Mouse (Mus musculus) retina, adult 2 months (tissue): ENCODE data around the gene Tbc1d22a.
A peak's percentile ranks its signal among the peaks of the same experiment; 100 is the strongest.
"Not testable (repeated sequence)": the region's sequence is repeated elsewhere in the genome, so short reads cannot be mapped to it uniquely, and the experiment has no call there.

Experiments
- DNase-seq: peaks from one replicate; pipeline ENCODE4 v3.0.0-alpha.2; 2012; ENCODE audit warnings: low read depth, low spot score

Tbc1d22a gene

GRCm38 (mm10) chr15:86213753-86214548 lies at the start of gene Tbc1d22a:
Gene Tbc1d22a (plus strand): TSS chr15:86214459.
- DNase-seq, result peak; percentile 87

GRCm38 (mm10) chr15:86164718-86165345 lies 49.4 kb upstream of the Tbc1d22a start:
- no peak for DNase-seq

GRCm38 (mm10) chr15:86165811-86166590 lies 48.3 kb upstream of the Tbc1d22a start:
- no peak for DNase-seq

GRCm38 (mm10) chr15:86167032-86167655 lies 47.1 kb upstream of the Tbc1d22a start:
- no peak for DNase-seq

GRCm38 (mm10) chr15:86167787-86168504 lies 46.3 kb upstream of the Tbc1d22a start:
- DNase-seq, result no peak

GRCm38 (mm10) chr15:86168505-86168867 lies 45.8 kb upstream of the Tbc1d22a start:
- no peak for DNase-seq

GRCm38 (mm10) chr15:86168941-86169816 lies 45.1 kb upstream of the Tbc1d22a start:
- no peak for DNase-seq

- no peak for DNase-seq
These were observed 44.5 kb upstream of the Tbc1d22a start for GRCm38 (mm10) chr15:86169817-86170110.

- DNase-seq, result no peak
These were observed 42.9 kb upstream of the Tbc1d22a start for GRCm38 (mm10) chr15:86171316-86171715.

GRCm38 (mm10) chr15:86172124-86172523 lies 42.1 kb upstream of the Tbc1d22a start:
- DNase-seq, result no peak

- no peak for DNase-seq
These were observed 41.7 kb upstream of the Tbc1d22a start for GRCm38 (mm10) chr15:86172526-86172925.

- no peak for DNase-seq
These were observed 40.9 kb upstream of the Tbc1d22a start for GRCm38 (mm10) chr15:86173136-86173985.

GRCm38 (mm10) chr15:86175253-86176050 lies 38.8 kb upstream of the Tbc1d22a start:
- DNase-seq, result no peak

GRCm38 (mm10) chr15:86176166-86176565 lies 38.1 kb upstream of the Tbc1d22a start:
- no peak for DNase-seq

GRCm38 (mm10) chr15:86176771-86177702 lies 37.2 kb upstream of the Tbc1d22a start:
- no peak for DNase-seq

- not testable (repeated sequence) for DNase-seq
These were observed 36.5 kb upstream of the Tbc1d22a start for GRCm38 (mm10) chr15:86177703-86178251.

GRCm38 (mm10) chr15:86178594-86178993 lies 35.7 kb upstream of the Tbc1d22a start:
- DNase-seq, result no peak
